Mouse (Mus musculus): ENCODE data around the gene C1qb.
A peak's percentile ranks its signal among the peaks of the same experiment; 100 is the strongest.

The C1qb gene

DNA sequence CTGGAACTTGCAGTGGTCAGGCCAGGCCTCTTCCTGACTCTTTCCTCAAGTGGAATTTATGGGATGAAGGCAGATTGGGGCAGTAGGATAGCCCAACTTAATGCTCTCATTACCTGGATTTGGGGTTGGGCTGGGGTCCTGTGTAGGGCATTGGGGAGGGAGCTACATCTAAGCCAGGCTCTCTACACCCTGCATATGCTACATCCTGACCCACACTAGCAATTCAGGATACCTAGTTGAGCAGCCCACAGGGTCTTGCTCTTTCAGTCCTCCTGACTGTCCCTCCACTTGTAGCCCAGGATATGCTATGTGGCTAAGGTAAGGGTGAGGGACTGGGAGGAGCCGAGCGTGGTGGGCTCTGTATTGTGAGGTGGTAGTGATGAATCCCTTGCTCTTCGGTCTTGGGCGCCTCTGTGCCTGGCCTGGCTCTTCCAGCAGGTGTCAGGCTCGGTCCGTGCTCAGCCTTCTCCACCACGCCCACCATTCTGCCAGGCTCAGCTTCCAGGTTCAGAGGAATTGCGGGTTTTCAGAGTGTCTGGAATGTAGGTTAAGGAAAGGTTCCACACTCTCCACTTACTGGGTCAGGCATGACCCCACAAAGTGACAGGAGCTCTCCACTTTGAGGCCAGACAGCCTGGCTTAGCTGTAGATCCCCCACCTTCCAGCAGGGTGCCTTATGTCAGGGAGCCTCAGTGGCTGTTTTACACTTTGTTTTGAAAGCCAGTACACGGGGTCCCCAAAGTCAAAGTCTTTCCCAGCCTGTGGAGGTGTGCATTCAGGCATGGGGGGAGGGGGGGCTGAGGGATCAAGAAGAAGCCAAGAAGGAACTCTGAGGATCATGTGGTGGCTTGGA, 7.9 kb upstream of the C1qb start:
- DNase-seq: no peak

DNA sequence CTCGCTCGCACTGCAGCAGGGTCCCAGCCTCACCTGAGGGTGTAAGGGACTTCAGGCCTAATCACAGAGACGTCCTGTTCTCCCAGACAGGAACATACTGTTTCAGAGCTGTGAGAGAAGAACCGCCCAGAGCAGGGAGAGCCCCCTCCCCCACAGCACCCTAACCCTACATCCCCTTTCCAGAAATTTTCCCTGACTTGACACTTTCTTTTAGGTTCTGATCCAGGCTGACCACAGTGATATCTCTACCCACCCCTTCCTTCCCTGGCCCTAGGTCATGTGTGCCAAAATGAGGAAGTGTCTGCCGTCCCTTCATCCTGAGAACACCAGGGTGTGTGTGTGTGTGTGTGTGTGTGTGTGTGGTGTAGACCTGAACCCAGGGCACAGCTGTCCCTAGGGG, 6.8 kb upstream of the C1qb start, which contains the start of gene C1qc:
C1qc (minus strand) TSS at position 255 of the 400 bp plus-strand sequence.
- DNase-seq: no peak

DNA sequence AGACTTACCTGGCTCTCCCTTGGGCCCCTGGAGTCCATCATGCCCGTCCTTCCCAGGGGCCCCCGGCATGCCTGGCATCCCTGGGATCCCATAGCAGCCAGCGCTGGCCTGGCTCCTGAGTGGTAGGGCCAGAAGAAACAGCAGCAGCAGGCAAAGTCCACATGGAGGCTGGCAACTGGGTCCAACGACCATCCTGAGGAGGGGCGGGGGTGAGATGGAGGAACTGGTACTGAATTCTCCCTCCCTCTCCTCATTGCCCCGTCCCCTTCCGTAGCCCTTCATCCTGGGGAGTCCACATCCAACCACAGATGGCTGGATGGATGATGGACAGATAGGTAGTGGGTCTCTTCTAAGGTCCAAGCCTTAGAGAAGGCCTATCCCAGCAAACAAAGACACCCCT, 6.4 kb upstream of the C1qb start:
- no peak for DNase-seq

DNA sequence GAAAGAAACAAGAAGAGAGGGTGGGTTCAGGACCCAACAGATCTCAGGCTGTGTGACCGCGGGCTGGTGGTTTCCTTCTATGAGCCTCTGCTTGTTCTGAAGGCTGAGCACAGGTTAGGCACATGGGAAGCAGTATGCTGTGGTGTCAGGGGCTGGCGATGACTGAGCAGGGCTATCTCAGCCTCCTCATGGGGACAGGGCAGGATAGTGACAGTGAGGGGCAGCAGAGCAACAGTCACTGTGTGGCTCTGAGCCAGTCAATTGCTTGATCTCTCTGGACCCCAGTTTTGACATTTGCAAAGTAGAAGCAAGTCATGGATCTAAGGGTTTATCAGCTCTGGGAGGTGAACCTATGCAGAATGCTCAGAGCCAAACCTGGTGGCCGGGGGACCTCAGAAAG, 5.1 kb upstream of the C1qb start:
- no peak for DNase-seq

DNA sequence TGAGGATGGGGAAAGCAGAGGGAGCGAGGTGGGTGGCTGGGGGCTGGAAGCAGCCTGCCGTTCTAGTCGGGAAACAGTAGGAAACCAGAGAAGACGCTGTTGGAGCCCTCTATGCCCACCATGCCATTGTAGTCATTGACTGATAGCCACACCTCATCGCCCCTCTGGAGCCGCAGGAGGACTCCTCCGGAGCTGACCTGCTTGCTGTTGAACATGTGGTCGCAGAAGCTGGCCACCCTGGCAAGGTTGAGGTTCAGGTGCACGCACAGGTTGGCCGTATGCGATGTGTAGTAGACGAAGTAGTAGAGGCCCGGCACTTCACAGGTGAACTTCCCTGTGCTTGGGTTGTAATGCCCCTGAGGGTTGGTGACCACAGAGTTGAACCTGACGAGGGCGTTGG, 4.0 kb upstream of the C1qb start:
- DNase-seq: no peak

DNA sequence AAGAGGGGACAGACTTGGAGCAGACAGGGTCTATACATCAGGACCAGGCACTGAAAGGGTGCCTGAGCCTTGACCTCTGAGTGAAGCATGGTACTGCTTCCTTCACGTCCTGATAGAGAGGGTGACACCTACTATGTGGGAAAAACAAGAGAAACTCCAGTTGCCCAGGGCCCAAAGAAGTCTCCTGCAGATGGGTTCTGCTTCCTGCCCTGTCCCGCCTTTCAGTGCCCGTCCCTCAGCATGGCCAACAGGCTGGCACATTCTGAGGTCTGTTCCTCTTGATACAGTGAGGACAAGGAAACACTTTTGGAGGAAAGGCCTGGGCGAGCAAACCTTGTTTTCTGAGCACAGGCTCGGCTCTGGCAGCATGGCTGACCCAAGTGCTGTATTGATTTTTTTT, 1.7 kb upstream of the C1qb start:
- DNase-seq: no peak

DNA sequence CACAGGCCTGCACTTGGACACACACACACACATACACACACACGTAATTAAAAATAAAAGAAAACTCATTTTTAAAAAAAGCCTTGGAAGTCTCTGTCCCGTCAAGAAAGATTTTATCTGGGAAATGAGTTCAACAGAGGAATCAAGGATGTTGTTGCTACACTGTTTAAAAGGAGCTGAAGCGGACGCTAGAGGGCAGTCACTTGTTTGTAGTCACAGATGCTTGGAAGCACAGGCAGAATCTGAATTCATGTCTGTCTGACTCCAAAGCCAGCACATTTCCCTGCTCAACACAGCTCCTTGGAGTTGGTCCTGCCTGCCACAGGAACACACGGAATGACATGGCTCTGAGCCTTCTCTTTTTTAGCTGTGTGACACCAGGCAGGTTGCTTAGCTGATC, 7.4 kb downstream of the C1qb start:
- no peak for DNase-seq

DNA sequence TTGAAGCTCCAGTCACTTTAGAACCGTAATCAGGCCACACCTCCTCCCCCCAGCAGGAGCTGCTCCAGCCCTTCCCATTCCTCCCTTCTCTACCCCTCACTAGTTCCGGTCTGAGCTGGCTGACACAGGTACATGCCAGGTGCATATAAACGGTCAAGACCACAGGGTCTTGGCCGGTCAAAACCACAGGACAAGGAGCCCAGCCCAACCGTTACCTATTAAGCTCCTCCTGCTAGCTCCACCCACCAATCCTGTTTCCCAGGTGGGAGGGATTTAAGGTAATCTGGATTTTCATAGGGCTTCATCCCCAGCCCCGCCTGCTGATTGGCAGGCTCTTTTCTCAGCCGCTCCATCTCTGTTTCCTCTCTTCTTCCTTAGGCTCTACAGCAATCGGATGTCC, 7.8 kb downstream of the C1qb start:
- DNase-seq: no peak

DNA sequence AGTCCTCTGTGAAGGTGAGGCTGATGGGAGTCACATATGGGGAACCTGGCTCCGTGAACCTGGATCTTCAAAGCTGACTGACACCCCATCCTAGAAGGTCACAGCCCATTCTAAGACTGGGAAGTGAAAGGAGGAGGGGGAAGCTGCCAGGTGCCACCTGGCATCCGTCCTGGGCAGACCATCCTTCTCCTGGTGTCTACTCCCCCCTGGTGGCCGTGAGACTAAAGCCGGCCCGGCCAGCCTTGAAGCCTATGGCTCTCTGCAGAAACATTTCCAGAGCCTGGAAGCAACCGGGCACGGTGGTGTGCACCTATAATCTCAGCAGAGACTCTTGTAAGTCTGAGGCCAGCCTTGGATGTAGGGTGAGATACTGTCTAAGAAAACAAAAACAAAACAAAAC, 9.0 kb downstream of the C1qb start:
- peak; percentile 35 for DNase-seq

DNA sequence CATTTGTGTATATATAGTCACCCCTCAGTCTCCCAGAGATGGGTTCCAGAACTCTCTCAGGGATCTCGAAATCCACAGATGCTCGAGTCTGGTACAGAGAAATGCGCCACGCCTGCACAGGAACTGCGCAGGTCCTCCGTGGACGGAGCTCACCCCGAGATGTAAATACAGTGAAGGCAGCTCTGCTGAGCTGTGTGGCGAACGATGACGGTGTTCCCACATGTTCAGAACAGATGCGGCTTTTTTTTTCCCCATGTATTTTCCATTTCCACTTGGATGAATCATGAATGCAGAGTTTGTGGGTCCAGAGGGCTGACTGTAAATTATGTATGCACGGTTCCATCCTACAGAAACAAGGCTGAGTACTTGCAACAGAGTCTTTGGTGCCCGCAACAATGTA, 11.0 kb downstream of the C1qb start:
- no peak for DNase-seq

DNA sequence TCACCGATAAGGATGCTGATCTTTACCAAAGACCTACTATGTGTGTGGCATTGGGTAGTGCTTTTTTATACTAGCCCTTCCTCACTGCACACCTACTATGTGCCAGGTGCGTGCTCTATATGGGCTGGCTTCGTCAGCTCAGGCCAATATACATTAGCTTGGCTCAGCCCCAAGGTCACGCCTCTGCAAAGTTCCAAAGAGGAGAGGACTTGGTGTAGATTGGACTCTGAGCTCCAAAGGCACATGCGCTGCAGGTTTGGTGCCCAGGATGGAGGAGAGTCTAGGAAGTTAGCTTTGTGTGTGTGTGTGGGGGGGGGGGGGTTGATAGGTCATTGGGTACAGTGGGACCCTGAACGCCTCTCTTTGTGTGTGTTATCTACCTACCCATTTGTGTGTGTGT, 17.6 kb downstream of the C1qb start:
- no peak for DNase-seq

DNA sequence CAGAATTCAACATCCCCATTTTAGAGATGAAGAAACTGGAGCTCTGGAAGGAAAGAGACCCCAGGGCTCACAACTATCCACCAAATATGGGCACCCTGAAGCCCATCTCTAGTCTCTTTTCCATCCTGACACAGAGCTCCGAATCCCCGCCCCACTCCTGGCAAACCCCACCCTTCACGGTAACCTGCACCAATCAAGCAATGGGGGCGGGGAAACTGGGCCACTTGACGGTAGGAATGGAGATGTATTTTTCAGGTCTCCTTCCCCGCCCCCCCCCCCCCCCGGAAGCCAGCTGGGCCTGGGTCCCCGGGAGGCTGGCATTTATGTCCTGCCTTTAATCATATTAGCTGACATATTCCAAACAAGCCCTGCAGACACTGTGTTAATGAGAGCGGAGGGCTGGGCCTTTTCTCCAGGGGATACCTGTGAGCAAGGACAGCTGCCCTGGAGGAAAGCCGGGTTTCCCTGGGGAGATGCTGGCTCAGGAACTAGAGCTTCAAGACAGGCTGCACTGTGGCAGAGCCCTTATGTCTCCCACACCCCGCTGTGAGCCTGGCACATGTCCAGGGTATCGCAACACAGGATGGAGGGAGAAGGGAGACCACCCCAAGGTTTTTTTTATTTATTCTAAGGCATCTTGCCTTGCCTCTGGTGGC, 18.2 kb downstream of the C1qb start:
- no peak for DNase-seq

DNA sequence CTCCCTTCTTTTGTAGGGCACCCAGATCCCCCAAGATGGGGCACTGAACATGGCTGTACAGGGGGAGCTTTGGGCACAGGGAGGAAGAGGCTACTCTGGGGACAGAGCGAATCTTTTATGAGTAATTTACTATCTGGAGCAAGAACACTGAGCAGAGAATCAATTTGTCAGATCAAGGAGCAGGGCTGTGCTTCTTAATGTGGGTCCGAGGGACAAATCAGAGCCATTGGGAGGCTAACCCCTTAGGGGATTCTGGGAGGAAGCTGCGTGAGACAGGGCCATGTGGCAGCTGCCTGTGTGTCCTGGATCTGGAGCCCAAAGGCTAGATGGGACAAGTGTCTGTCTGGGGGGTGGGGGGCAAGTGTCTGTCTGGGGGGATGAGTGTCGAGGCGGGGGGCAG, 20.5 kb downstream of the C1qb start:
- no peak for DNase-seq

DNA sequence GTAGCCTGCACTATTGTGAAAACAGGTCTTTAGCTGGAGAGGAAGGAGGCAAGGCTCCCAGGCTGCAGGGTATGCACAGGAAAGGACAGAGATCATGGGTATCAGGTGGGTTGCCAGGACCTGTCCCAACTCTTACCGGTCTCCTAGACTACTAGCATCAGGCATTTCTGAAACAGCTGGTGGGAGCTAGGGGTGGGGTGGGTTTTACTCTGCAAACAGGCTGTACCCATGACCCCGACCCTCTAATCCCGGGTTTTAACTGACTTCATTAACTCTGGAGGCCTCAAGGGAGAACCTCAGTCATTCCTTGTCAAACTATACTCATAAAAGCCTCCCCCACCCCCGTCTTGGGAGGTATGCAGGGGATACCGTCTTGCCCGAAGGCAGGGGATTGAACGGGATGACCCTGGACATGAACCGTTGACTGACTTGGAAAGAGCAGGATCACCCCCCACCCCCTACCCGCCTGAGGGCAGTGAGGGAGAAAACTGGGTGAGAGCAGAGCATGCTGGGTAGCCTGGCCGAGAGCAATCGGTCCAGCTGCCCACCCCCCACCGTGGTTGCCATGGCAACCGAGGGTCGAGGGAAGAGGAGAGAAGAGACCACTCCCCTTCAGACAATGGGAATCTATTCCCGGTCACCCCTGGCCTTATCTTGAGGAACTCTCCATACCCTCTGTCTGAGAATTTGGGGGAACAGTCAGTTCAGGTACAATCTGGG, 21.1 kb downstream of the C1qb start:
- no peak for DNase-seq

DNA sequence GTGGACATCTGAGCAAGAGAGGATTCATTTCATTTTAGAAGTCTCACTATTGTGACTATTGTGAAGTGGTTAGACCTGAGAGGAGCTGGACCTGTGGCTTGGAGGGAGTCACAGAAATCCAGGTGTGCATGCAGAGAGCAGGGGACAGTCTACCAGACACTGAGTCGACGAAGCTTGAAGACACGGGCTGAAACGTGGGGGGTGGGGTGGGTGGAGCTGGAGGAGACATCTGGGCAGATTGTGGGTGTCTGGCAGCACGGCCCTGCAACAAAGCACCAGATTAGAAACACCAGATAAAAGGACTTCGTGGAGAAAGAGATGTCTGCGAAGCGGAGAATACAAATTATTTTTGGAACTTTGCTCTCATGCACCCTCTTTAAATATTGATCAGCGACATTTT, 22.5 kb downstream of the C1qb start:
- DNase-seq: no peak

DNA sequence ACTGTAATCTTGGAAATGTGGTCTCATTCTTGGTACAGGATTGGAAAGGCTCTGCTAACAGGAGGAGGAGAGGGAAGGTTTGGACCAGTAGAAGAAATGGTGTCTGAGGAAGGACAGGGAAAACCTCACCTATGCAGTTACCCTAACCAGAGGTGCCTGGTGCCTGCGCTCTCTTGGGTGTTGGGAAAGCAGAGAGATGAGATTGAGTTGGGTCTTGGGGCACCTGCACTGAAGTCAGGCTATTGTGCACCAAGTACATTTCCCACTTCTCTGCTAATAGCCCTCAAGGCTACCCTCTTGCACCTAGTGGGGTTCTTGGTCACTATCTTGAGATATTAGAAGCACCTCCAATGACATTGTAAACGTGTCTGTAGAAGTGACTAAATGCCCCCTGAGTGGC, 23.6 kb downstream of the C1qb start:
- no peak for DNase-seq

DNA sequence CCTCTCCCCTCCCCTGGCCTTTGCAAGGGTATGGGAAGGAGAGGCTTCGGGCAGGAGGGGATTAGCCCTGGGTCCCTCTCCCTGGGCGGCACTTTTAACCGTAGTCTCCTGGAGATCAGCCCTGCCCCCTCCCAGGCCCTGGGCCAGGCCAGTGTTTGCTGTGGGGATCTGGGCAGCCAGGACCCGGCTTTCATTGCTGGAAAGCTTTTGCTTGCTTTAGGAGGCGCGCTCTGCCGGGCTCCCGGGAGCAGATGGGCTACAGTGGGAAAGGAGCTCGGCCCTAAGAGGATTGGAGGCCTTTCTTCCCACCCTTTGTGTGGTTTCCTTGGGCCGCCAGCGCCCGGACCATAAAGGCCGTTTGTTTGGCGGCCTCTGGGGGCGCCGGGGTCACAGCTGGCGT, 24.2 kb downstream of the C1qb start:
- no peak for DNase-seq

DNA sequence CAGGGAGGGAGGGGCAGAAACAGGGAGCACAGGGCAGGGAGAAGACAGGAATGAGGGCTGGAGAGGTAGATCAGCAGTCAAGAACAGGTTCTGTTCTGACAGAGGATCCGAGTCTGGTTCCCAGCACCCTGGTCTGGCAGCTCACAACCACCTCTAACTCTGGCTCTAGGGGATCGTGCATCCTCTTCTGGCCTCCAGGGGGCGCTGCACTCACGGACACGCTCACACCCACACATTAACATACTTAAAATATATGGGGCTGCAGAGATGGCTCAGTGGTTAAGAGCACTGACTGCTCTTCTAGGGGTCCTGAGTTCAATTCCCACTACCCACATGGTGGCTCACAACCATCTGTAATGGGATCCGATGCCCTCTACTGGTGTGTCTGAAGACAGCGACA, 26.0 kb downstream of the C1qb start:
- no peak for DNase-seq

DNA sequence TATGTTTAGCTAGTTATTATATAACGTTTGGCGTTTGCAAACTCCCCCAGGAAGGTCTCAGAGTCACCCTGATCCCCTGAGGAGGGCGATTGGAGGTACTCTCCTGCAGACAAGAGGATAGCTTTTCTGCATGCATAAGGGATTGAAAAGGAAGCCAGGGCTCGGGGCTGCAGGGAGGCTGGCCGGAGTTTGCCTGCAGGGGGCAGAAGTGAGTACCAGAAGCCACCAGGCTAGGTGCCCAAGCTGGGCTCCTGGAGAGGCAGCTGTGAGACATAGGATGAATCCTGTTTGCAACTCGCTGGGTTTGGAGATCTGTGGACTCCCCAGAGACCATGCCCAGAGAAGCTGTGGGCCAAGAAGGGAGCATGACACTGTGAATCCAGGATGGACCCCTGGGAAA, 30.9 kb downstream of the C1qb start:
- DNase-seq: no peak

DNA sequence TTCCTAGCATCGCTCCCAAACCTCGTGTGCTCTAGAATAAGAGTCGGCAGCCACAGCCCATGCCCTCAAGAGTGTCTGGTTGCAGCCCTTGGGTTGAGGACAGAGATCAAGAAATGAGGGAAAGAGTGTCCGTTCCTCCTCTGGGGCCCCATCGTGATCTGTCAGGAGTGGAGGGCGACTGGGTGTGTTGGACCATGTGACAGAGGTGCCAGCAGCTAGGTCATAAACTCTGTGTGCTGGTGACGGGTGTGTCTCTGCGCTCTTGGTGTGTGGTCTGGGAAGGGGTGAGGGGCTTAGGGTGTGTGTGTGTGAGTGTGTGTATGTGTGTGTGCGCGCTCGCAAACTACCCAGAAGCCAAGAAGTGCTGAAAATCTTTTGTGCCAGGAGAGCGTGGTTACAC, 33.0 kb downstream of the C1qb start:
- DNase-seq: no peak

DNA sequence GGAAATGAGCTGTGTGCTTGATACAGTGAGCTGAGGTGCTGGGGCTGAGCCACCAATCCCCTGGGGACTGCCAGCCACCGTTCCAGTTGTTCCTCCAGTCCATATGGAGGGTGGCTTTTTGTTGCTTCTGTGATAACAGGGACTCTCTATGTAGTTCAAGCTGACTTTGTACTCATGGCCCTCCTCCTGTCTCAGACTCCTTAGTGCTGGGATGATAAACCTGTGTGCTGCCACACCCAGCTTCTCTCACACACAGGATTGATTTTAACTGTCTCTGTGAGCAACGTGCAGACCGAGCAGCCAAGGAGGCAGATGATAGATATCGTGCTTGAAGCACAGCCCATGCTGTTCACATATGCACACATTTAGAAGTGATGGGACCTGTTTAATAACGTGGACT, 33.9 kb downstream of the C1qb start:
- DNase-seq: no peak

DNA sequence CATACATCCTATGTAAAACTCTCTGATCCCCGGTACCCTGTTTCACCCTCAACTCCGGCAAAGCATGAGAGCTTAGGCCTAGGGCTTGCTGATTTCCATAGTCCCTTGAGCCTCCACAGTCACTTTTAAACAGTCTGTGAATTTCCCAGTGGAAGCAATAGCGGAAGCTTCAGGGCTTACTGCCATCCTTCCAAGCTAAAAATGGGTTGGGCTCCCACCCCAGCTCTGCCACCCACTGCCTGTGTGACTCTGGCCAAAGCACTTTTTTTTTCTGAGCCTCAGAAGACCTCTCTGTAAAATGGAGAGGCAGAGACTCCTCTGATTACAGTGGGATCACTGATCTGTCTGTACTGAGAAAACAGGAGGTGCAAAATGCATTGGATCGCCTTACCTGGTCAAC, 37.4 kb downstream of the C1qb start:
- no peak for DNase-seq

DNA sequence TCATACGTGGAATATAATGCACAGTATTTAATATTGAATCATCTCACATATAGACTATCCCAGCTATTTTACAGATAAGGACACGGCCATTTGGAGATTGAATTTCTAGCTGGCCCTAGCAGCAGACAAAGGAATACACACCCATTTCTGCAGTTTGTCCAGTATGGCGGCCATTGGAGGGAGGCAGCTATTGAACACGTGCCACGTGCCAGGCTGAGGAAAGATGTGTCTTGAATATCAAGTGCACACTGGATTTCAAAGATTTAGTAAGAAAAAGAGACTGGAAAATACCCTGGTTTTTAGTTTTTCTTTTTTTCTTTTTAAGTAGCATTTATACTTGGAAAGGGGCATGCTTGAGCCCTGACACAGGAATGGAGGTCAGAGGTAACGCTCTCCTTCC, 38.8 kb downstream of the C1qb start:
- no peak for DNase-seq

DNA sequence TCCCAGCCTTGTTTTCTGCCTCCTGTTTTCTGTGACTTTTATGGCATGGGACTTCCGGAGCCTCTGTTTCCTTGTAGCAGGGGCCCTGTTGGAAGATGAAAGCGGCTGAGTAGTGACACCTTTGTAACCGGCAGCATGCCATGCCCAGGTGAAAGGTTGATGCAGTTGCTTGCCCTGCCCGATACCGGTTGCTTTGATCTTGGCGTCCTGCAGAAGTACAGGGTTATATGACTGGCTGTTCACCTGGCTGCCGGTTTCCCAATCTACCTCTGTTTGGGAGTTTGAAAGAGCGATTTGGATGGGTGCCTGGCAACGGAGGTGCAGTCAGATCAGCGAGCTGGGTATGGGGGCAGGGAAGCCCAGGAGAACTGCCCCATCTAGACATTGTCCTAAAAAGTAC, 43.2 kb downstream of the C1qb start:
- DNase-seq: no peak
